Mouse (Mus musculus) gastrocnemius, postnatal 25 days (tissue): ENCODE results near the gene Prdm16. TPM values are rescaled to one million over a fixed set of nuclear protein-coding genes. Genes with fewer than 3 reads are reported as not detected.

Experiments used
- DNase-seq: peaks from one replicate; pipeline ENCODE4 v3.0.0; 2022
- total RNA-seq, 2 experiments: library from RNA; stranded (reverse); gene quantifications; 1 replicate in 1 of 2; 2 replicates in 1 of 2; pipeline ENCODE4 v1.2.3; 2021

The Prdm16 gene
- total RNA-seq, 2 experiments from 2014 or later, result 1.7 to 3.0 TPM

- no peak for DNase-seq
Measured at GRCm38 (mm10) chr4:154558041-154558440, 78.6 kb downstream of the Prdm16 start.

GRCm38 (mm10) chr4:154557168-154557567, 79.5 kb downstream of the Prdm16 start:
- DNase-seq, result no peak

DNA sequence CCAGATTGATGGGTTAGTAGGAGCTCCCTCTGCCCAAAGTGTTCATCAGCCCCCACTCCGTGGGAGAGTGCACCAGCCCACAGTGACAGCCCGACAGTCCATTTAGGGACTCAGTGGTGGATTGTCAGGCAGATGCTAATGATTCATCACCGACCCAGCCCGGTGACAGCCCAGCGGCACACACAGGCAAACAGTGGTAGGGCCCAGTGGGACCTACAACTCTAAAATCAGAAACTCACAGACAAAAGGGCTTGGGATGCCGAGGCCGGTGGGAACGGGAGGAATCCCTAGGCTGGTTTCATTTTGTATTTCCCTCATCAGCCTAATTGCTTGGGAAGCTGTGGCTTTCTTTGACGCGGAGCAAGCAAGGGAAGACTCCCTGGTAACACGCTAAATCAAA, 80.3 kb downstream of the Prdm16 start:
- no peak for DNase-seq

DNA sequence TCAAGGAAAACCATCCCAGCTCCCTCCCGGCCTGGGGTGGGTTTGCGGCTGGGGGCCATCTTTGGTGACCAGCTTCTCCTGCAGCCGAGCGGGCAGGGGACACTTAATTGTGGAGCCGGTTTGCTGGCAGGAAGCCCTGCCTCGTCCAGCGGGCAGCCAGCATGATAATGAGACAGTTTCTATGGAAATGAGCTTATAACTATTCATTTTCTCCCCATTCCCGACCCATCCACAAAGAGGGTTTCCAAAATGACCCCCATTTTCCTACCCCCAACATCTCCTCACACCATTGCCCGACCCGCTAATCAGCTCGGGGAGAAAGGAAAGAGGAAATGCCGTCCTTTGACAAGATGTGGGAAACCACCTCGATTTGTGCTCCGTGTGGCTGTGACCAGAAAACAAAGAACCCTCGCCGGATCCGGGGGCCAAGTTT, 86.7 kb downstream of the Prdm16 start:
- DNase-seq, result no peak

DNA sequence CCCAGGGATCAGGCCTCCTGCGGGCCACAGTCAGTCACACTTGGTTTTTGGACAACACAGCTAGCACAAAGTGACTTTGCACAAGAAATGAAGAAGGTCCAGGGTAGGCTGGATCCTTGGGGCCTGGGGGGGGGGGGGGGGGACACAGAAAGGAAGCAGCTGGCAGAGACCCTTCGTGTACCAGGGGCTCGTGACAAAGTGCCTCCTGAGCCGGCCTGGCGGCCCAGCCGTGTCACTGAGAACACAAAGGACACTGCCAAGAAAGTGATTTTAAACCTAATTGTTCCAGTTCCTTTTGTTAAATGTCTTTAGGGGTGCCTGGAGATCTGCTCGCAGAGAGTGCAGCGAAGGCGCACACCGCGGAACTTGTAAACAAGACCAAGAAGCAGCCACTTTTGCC, 87.2 kb downstream of the Prdm16 start:
- no peak for DNase-seq

DNA sequence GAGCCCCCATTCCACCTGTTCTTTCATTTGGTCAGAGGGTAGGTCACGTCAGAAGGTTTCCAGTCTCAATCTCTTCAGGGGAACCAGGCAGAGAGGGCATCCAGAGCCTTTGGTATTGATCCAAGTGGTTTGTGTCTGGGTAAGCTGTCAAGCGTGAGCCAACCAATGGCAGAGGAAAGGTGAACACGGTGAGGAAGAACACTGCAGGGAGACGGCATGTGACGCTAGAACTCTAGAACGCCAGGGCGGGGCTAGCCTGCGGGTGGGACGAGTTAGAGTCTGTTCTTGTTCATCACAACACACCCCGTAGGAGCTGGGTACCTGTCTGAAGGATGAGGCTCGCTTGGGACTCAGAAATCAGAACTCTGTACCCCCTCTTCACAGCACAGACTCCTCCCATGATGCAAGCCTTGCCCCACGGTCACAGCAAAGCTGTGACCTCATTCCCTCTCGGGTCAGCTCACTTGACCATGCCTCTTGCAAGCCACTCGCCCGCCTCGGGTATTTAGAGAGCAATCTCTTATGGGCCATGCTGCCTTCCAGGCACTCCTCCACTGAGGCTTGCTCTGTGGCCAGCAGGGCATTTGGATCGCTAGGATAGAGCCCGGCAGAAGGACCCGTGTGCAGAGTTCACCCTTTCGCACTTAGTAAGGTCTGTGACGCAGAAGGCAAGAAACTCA, 89.4 kb downstream of the Prdm16 start:
- DNase-seq, result no peak

DNA sequence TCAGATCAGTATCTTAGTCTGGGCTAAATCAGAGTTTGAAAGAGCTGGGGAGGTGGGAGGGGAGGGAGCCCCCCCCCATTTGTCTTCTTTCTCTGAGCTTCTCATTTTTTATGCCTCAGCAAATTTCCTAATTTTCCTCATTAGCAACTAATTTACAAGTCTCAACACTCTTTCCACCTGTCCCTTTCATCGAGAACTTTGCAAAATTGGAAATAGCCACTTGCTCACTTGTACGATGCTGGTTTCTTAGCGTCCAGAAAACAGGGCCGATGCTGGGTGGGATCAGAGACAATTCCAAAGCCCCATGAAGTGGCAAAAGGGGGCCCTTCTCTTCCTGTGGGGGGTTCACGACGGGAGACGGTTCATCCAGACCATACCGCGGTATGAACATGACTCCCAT, 91.4 kb downstream of the Prdm16 start:
- DNase-seq, result no peak

DNA sequence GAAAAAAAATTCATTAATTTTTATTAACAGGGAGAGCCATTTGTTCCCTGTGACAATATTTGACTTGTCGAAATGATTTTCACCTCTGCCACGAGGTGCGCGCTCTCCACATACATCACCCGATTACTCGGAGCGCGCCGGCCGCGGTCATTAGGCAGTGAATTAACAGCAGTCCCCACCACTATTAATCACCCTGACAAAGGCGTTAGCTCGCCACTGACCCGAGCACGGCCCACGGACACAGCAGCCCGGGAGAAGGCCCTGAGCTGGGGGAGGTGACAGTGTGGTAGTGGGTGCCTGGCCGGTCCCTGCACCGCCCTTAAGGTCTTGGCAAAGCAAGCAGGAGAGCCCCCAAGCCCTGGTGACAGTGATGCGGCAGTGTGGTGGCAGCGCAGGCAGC, 92.8 kb downstream of the Prdm16 start:
- DNase-seq, result no peak

DNA sequence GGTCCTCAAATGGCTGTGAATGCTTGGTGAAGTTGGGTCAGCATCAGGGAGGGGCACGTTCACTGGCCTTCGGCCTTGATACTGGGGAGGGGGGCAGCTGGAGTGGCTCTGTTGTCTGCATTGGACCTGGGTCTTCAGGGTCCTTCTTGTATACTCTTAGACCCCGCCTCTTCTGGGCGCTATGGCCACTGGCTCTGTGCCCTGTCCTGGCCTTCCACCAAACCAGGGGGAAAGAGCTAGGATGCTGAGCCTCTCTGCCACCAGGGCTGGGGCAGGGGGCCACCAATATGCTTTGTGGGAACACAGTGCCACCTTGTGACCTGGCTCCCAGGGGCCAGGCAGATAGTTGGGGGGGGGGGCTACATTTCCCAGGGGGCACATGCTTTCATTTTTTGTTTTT, 93.5 kb downstream of the Prdm16 start:
- DNase-seq, result no peak

DNA sequence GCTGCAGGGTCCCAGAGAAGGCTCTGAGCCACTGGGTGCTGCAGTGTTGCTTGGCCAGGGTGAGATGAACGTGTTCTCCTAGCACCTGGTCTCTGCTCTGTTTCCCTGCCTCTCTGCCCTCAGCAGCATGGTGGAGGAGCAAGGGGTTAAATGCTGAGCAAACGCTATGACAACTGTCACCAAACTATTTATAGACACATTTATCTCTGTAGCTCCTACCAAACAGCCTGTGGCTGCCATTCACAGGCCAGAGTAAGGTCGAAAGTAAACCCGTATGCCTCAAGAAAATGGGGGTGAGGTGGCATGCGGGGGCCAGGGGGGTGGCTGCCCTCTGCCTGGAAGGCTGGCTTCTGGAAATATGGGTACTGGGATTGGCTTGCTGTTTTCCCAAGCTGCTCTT, 94.1 kb downstream of the Prdm16 start:
- DNase-seq, result no peak

GRCm38 (mm10) chr4:154541632-154542276, 94.9 kb downstream of the Prdm16 start:
- DNase-seq, result no peak

DNA sequence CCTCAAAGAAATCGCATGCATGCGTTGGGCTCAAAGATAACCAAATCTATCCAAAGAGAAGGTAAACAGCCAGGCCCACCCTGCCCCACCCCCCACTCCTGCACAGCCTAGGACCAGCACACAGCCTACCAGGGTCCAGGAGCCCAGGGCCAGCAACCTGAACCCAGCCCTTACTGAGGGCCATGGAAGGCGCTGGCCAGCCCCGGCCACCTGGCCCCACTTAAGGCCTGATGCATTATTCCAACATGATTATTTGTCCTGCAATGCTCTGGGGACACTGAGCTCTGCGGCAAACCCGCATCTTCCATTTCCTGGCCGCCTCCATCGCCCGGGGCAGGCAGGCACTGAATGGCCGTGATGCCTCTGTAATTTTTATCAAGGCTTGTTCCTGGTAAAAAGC, 96.0 kb downstream of the Prdm16 start:
- DNase-seq, result no peak

GRCm38 (mm10) chr4:154539703-154540102, 97.0 kb downstream of the Prdm16 start:
- DNase-seq, result no peak

DNA sequence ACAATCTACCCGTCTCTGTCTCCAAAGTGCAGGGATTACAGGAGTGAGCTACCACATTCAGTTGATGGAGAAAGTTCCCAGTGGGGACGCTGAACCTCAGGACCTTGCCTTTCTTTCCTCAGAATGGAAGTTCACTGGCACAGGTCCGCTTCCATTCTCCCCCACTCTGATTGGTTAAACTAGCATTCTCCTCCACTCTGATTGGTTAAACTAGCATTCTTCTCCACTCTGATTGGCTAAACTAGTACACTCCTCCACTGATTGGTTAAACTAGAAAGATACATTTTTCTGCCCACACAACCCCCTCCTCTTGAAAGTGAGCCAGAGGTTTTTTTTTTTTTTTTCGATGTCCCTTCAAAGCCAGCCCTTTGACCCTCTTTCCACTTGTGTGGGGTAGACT, 97.9 kb downstream of the Prdm16 start:
- no peak for DNase-seq

GRCm38 (mm10) chr4:154536110-154536509, 100.6 kb downstream of the Prdm16 start:
- no peak for DNase-seq

DNA sequence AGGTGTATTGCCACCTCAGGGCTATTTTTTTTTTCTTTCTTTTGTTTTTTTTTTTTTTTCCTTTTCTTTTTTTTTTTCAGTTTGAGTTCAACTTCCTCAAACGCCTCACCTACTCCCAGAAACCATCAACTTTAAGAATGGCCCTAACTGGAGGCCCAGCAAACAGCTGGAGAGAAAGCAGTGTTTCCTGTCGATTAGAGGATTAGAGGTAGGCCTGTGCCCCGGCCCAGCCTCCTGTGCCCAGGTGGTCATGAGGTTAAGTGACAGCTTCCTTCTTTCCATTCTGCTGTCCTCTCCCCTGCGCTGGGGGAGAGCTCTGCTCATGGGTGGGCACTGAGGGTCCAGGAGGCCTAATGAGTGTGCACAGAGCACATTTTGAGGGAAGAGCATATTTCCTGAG, 105.3 kb downstream of the Prdm16 start:
- no peak for DNase-seq

DNA sequence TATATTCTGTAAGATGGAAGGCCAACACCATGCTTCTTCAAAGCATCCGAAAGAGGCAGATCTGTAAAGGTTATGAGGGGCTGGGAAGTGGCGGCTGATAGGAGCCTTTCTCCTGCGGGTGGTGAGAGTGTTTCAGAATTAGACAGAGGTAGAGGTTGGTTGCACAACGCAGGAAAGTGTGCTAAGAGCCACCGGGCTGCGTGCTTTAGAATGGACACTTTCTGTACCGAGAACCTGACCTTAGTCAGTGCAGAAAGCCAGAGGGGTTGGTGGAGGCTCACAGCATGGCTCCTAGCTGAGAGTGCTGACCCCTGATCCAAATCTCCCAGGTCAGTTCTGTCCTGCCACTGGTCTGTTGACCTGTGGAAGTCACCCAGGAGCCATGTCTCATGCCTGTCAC, 106.3 kb downstream of the Prdm16 start:
- DNase-seq, result no peak

DNA sequence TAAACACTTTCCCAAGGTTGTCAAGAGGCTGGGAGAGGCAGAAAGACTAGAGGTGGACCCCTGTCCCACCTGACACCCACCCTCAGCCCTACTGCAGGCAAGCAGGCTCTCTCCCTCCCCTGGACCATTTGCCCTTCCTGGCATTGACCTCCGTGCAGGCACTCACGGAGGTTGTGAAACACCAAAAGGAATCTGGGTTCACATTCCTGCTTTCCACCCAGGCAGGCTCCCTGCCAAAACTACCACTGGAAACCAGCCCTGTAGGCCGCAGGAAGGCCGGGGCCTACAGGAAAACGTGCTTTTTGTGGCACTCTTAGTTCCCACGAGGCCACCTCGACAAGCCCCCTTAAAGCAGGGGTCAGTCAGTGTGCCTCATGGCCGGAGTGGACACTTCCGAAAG, 109.2 kb downstream of the Prdm16 start:
- DNase-seq, result peak; percentile 46

DNA sequence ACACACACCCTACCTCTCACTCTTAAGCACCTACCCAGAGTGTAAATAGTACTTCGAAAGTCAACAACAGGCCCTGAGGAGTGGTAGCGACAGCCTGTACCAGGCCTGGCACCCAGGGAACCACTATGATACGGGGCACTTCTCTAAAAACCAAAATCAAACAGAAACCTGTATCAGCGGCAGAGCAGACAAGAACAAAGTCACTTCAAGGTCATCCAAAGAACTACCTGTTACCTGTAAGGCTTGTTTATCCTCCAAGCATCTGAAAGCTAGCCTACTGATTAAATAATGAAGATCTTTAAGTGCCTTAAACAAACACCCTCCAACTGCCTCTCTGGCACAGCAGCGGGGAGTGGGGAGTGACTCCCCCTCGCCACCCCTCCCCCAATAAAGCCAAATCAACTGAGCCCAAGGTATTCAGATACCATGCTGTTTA, 110.3 kb downstream of the Prdm16 start:
- no peak for DNase-seq

- no peak for DNase-seq
Measured at GRCm38 (mm10) chr4:154523898-154524297, 112.8 kb downstream of the Prdm16 start.

DNA sequence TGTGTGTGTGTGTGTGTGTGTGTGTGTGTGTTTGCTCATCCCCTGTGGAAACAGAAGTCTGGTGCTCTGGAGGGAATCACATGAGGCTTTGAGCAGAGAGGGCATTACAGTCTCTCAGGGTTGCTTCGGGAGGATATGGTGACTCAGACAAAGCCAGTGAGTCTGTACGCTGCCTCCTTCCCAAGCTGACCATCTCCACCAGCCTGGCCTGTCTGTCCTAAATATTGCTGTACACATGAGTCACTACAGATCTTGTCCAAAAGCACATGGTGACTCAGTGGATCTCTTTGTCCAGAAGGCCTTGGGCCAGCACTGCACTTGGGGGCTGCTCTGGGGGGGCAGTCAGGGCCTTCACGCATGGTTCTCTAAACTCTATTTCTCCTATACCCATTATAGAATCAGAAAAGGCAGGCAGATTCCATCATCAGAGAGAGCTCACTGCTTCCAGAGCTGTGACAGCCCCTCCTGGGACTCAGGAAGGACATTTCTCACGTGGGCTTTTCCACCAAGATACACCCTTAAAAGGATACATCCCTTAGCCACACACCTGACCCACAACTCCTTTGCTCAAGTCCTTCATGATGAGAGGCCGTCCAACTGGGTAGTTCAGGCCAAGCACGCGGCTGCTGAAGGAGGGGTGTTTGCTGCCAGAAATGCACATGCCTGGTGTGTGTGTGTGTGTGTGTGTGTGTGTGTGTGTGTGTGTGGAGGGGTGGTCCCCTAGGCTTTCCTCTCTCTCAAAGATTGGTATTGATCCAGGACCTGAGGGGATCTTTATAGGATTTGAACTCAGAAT, 114.6 kb downstream of the Prdm16 start:
- no peak for DNase-seq

GRCm38 (mm10) chr4:154519470-154520037, 117.1 kb downstream of the Prdm16 start:
- no peak for DNase-seq

- DNase-seq, result no peak
Measured at GRCm38 (mm10) chr4:154517991-154518390, 118.7 kb downstream of the Prdm16 start.
